Mouse (Mus musculus): ENCODE results near the gene Ccdc86. TPM values are rescaled to one million over a fixed set of nuclear protein-coding genes. Genes with fewer than 3 reads are reported as not detected.

Gene Ccdc86
- polyA plus RNA-seq, 1 experiment from 2014 or later, result 33.2 TPM

DNA sequence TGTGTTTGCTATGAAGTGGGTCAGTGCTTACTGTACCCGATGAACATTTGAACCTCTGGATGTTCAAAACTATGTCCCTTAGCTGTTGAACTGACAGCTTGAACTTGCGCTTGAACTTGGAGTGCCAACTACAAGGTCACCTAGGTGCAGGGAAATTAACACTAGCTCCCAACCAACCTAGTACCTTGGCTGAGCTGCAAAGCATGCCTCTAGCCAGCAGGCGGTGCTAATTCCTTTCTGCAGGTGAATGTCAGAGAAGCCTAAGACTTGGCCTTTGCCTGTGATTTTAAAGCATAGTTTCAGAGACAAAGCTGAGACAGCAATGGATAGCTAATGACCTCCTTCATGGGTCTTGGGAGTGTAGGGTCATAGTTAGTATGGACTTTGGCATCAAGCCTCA, 41.2 kb downstream of the Ccdc86 start:
- Histone ChIP-seq H3K9me3 (no peaks in the 10 kb centered on the region), H3K4me2 (no peak overlapping the region), H3K27ac (no peak overlapping the region), H3K9ac (replicated peaks) (no peak overlapping the region), H3K4me1 (replicated peaks) (peaks cover 15% of the 10 kb centered on the region), H3K4me3 (replicated peaks) (no peak overlapping the region), H3K36me3 (peaks cover 53% of the 10 kb centered on the region), H3K27me3 (no peaks in the 10 kb centered on the region)
- no peak for ATAC-seq (ENCODE audit: insufficient number of reproducible peaks, insufficient read depth, low FRiP score, low TSS enrichment, low read depth)
- 55% methylated on average over 3 of the region's 3 CpGs for WGBS

DNA sequence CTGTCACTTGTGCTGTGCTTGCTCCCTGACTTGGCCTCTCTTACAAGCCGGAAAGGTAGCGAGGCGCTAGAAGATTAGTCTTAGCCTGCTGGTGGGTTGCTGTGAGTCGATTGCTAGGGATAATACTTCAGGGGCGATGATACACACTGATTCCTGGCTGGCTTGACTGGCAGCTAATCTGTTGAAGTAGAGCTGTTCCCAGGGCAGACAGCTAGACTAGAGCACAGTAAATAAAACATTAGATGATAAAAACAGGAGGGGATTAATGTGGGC, 43.4 kb downstream of the Ccdc86 start:
- ATAC-seq (ENCODE audit: insufficient number of reproducible peaks, insufficient read depth, low FRiP score, low TSS enrichment, low read depth), result no peak
- peaks cover 76% of the 10 kb centered on the region for H3K36me3 ChIP-seq
- peaks cover 15% of the 10 kb centered on the region for H3K4me1 ChIP-seq (replicated peaks)
- H3K27ac ChIP-seq, result peak overlapping the region; percentile 82
- no peaks in the 10 kb centered on the region for H3K9me3 ChIP-seq
- no peaks in the 10 kb centered on the region for H3K27me3 ChIP-seq
- H3K4me2 ChIP-seq, result peak overlapping the region; percentile 23; the same call in 1 of the 2 replicates
- no peak overlapping the region for H3K9ac ChIP-seq (replicated peaks)
- 78% methylated on average over 5 of the region's 5 CpGs for WGBS
- no peak overlapping the region for H3K4me3 ChIP-seq (replicated peaks)

DNA sequence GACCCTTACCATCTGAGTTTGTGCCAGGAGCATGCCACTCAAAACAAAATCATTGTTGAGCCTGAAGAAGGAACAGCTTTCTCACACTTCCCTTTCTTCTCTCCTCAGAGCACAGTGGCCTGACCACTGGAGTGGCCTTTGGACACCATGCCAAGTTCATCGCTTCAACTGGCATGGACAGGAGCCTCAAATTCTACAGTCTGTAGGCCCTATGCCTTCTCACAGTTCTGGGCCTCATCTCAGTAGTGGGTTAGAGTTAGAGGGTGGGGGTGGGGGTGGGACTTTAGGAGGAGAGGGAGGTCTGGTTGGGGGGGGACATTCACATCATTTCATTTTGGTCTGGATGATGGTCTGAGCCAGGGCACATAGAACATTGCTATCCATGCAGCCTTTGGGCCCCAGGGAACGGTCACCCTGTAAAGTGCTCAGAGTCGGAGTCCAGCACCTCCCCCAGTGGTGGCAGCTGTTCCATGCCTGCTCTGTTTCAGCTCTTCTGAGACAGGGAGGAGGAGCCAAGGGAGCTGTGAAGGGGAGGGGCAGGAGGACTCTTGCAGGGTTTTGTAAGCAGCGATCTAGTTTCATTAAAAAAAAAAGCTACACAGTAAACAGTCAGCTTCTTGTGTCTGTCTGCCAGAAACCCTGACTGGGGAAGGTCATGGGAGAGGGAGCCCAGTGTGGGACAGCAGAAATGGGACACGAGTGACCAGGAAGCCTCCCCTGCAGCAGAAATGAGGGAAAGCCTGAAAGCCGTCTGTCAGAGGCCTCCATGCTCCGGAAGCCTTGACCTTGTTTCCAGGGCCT, 43.9 kb downstream of the Ccdc86 start:
- Histone ChIP-seq H3K27me3 (no peaks in the 10 kb centered on the region), H3K4me1 (replicated peaks) (peaks cover 15% of the 10 kb centered on the region), H3K4me2 (peak overlapping the region; percentile 23; the same call in 1 of the 2 replicates), H3K27ac (peak overlapping the region; percentile 82), H3K36me3 (peaks cover 81% of the 10 kb centered on the region), H3K9me3 (no peaks in the 10 kb centered on the region), H3K4me3 (replicated peaks) (no peak overlapping the region), H3K9ac (replicated peaks) (no peak overlapping the region)
- ATAC-seq (ENCODE audit: insufficient number of reproducible peaks, insufficient read depth, low FRiP score, low TSS enrichment, low read depth), result peak; percentile 52; the same call in 1 of the 2 replicates
- 51% methylated on average over 7 of the region's 7 CpGs for WGBS

DNA sequence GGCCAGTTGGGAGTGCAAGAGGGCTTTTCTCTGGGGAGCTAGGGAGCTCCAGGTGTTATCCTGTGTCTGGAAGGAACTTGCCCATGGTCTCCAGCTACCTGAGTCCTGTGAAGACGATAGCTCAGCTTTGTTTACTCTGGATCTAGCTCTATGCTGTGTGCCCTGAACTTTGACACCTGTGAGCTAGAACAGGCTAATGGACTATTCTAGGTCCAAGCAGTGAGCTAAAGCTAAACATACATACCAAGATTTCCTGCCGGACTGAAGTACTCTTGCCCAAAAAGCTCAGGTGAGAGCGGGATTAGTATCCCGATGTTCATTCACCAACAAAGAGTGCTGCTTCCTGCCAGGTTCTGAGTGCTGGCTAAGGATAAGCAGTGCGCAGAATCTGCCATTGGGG, 44.6 kb downstream of the Ccdc86 start:
- no peak overlapping the region for H3K4me3 ChIP-seq (replicated peaks)
- H3K27me3 ChIP-seq, result no peaks in the 10 kb centered on the region
- peaks cover 15% of the 10 kb centered on the region for H3K4me1 ChIP-seq (replicated peaks)
- H3K27ac ChIP-seq, result peak overlapping the region; percentile 72
- H3K9me3 ChIP-seq, result no peaks in the 10 kb centered on the region
- no peak overlapping the region for H3K4me2 ChIP-seq
- peaks cover 87% of the 10 kb centered on the region for H3K36me3 ChIP-seq
- H3K9ac ChIP-seq (replicated peaks), result no peak overlapping the region
- 91% methylated on average over 5 of the region's 5 CpGs for WGBS
- no peak for ATAC-seq (ENCODE audit: insufficient number of reproducible peaks, insufficient read depth, low FRiP score, low TSS enrichment, low read depth)

DNA sequence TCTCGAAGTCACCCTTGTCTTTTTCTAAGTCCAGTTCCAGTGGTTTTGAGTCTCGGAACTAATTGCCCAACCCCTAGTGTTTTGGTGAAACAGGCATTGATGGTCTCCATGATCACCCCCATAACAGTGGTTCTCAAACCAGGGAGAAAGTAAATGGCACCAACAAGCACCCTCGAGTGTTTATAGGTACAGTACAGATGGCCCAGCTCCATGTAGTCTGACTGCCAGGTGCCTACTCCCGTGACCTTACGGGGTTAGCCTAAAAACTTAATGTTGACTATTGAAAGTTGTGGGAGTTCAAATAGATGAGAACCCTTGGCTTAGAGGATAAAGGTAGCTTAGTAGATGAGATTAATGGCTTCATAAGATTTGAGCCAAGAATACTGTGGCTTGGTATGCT, 48.0 kb downstream of the Ccdc86 start:
- Histone ChIP-seq H3K4me2 (no peak overlapping the region), H3K9me3 (no peaks in the 10 kb centered on the region), H3K4me1 (replicated peaks) (peaks cover 20% of the 10 kb centered on the region), H3K27ac (no peak overlapping the region), H3K4me3 (replicated peaks) (no peak overlapping the region), H3K9ac (replicated peaks) (no peak overlapping the region), H3K27me3 (no peaks in the 10 kb centered on the region), H3K36me3 (peaks cover 89% of the 10 kb centered on the region)
- WGBS, result 95% methylated on average over 5 of the region's 5 CpGs
- no peak for ATAC-seq (ENCODE audit: insufficient number of reproducible peaks, insufficient read depth, low FRiP score, low TSS enrichment, low read depth)

DNA sequence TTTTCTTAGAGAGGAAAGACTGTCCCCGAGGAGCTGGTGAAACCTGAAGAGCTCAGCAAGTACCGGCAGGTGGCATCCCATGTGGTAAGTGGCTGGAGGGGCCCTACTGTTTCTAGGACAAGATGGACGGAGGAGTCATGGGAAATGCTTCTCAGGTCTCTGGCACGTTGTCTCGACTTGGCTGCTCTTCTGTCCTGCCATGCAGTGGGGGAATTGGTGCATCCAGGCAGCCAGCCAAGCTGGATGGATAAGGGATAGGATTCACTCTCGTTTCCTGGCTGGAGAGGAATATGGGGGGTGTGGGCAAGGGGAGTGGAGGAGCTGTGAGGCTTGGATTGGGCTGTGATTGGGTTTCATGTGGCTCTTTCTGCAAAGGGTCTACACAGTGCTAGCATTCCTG, 48.8 kb downstream of the Ccdc86 start:
- Histone ChIP-seq H3K27me3 (no peaks in the 10 kb centered on the region), H3K4me2 (no peak overlapping the region), H3K4me3 (replicated peaks) (no peak overlapping the region), H3K9ac (replicated peaks) (no peak overlapping the region), H3K4me1 (replicated peaks) (peaks cover 17% of the 10 kb centered on the region), H3K27ac (no peak overlapping the region), H3K36me3 (peaks cover 82% of the 10 kb centered on the region), H3K9me3 (no peaks in the 10 kb centered on the region)
- WGBS, result 87% methylated on average over 6 of the region's 6 CpGs
- ATAC-seq (ENCODE audit: insufficient number of reproducible peaks, insufficient read depth, low FRiP score, low TSS enrichment, low read depth), result no peak

DNA sequence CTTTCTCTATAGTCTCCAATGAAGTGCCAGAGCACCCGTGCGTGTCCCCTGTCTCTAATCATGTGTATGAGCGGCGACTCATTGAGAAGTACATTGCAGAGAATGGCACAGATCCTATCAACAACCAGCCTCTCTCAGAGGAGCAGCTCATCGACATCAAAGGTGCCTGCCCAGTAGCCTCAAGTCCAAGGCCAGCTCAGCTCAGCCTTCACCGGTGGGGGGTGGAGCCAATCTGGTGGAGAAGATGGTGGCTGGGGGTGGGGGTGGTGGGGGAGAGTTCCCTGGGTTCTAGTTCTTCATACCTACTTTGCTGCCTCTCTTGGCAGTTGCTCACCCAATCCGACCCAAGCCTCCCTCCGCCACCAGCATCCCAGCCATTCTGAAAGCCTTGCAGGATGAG, 51.6 kb downstream of the Ccdc86 start:
- Histone ChIP-seq H3K4me2 (no peak overlapping the region), H3K27ac (no peak overlapping the region), H3K4me3 (replicated peaks) (no peak overlapping the region), H3K4me1 (replicated peaks) (peaks cover 15% of the 10 kb centered on the region), H3K9ac (replicated peaks) (no peak overlapping the region), H3K27me3 (no peaks in the 10 kb centered on the region), H3K36me3 (peaks cover 53% of the 10 kb centered on the region), H3K9me3 (no peaks in the 10 kb centered on the region)
- 87% methylated on average over 8 of the region's 8 CpGs for WGBS
- no peak for ATAC-seq (ENCODE audit: insufficient number of reproducible peaks, insufficient read depth, low FRiP score, low TSS enrichment, low read depth)

DNA sequence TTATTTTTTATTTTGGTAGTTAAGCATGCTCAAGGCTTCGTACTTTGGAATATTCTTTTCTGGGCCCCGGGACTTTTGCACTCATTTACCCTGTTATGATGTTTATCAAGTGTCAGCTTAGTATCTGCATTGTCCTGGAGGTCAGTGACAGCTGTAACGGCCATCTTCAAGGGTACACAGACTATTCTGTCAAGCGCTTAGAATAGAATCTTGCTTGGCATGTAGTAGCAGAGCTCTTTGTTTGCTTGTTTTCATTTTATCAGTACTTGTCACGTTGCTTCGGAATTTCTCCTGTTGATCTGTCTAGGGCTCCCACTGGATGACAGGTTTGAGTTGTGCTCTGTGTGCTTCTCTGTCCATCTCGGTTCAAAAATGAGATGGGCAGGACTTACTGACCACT, 52.2 kb downstream of the Ccdc86 start:
- Histone ChIP-seq H3K4me1 (replicated peaks) (peaks cover 15% of the 10 kb centered on the region), H3K9ac (replicated peaks) (0 out of 2 replicates have a peak overlapping the region, but pooled peaks have one; percentile 87), H3K27me3 (no peaks in the 10 kb centered on the region), H3K27ac (no peak overlapping the region), H3K9me3 (no peaks in the 10 kb centered on the region), H3K4me3 (replicated peaks) (no peak overlapping the region; the same call in 1 of the 2 replicates), H3K4me2 (peak overlapping the region; percentile 77), H3K36me3 (peaks cover 47% of the 10 kb centered on the region)
- ATAC-seq (ENCODE audit: insufficient number of reproducible peaks, insufficient read depth, low FRiP score, low TSS enrichment, low read depth), result no peak
- 90% methylated on average over 7 of the region's 7 CpGs for WGBS

DNA sequence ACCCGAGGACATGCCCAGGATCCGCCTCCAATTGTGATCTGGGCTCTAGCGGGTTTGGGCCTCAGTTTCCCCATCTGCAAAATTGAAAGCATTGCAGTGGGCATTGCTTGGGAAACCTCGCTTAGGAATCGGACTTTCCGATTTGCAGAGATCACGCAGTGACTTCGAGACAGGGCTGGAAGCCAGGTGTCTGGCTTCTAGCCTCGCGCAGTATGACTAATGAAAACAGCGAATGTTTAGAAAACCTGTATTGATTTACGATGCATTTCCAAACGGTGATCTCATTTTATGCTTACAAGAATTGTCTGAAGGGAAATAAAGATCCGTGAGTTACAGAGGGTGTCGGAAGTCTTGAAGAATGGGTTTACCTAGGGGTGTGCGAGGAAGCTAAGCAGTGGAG, 53.4 kb downstream of the Ccdc86 start:
- Histone ChIP-seq H3K4me1 (replicated peaks) (peaks cover 15% of the 10 kb centered on the region), H3K9ac (replicated peaks) (peak overlapping the region; percentile 87), H3K36me3 (peaks cover 36% of the 10 kb centered on the region), H3K27me3 (no peaks in the 10 kb centered on the region), H3K27ac (peak overlapping the region; percentile 94), H3K4me2 (peak overlapping the region; percentile 77), H3K4me3 (replicated peaks) (peak overlapping the region; percentile 92), H3K9me3 (no peaks in the 10 kb centered on the region)
- WGBS, result 2% methylated on average over 16 of the region's 16 CpGs
- ATAC-seq (ENCODE audit: insufficient number of reproducible peaks, insufficient read depth, low FRiP score, low TSS enrichment, low read depth), result no peak

DNA sequence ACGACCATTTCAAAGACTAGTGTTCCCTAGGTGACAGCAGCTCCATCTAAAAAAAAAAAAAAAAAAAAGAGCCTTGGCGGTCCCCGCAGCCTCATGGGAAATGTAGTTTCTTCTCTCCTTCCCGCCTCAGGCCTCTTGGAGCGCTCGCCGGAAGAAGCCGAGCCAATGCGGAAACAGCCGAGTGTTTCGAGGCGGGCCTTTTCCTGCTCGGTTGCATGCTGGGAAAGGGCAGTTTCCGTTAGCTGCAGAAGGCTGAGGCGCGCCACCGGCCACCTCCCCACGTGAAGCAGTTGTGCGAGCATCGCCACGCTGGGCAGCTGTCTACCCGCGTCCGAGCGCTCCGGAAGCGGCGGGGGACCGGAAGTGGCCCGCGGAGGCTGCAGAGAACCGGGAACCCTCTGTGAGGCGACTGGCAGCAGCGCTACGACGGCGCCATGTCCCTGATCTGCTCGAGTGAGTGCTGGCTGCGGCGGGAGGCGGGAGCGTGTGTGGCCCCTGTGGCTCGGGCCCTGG, 54.0 kb downstream of the Ccdc86 start, which contains the start of gene Prpf19:
TSS of gene Prpf19 (plus strand) at position 216 of the 513 bp plus-strand sequence.
- peak within 1 kb of the TSS; percentile 92 for H3K4me3 ChIP-seq (replicated peaks)
- H3K9ac ChIP-seq (replicated peaks), result peak within 1 kb of the TSS; percentile 87
- peaks cover 15% of the 10 kb centered on the region for H3K4me1 ChIP-seq (replicated peaks)
- no peaks in the 10 kb centered on the region for H3K9me3 ChIP-seq
- peak within 1 kb of the TSS; percentile 94 for H3K27ac ChIP-seq
- ATAC-seq (ENCODE audit: insufficient number of reproducible peaks, insufficient read depth, low FRiP score, low TSS enrichment, low read depth), result peak; percentile 90
- no peaks in the 10 kb centered on the region for H3K27me3 ChIP-seq
- H3K36me3 ChIP-seq, result peaks cover 29% of the 10 kb centered on the region
- H3K4me2 ChIP-seq, result peak within 1 kb of the TSS; percentile 77
- under 1% methylated on average over 43 of the region's 43 CpGs for WGBS

DNA sequence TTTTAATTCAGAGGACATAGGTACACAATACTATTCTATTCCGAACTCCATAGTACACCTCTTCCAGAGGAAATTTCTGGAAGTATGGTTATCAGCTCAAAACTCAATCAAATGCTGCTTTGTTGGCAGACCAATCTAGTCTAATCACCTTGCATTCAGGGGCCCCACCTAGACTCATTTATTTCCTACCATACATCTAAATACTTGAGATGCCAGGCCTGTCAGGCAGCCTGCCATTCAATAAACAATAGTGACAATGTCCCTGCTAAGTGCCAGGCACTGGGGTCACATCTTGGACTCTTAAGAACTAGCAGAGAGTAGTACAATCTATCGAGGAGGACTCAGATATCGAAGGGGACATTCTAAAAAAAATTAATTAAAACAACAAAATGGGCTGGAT, 56.9 kb downstream of the Ccdc86 start:
- no peak overlapping the region for H3K4me3 ChIP-seq (replicated peaks)
- no peak overlapping the region for H3K4me2 ChIP-seq
- no peak overlapping the region for H3K27ac ChIP-seq
- no peaks in the 10 kb centered on the region for H3K27me3 ChIP-seq
- no peaks in the 10 kb centered on the region for H3K9me3 ChIP-seq
- 93% methylated on average over 3 of the region's 3 CpGs for WGBS
- H3K9ac ChIP-seq (replicated peaks), result no peak overlapping the region
- H3K36me3 ChIP-seq, result 0 out of 2 replicates have a peak, but pooled peaks cover under 1% of the 10 kb centered on the region
- ATAC-seq (ENCODE audit: insufficient number of reproducible peaks, insufficient read depth, low FRiP score, low TSS enrichment, low read depth), result no peak
- H3K4me1 ChIP-seq (replicated peaks), result peaks cover 15% of the 10 kb centered on the region
